Mouse (Mus musculus): ENCODE measurements around the gene Actb. TPM values are rescaled to one million over a fixed set of nuclear protein-coding genes. Genes with fewer than 3 reads are reported as not detected.

Gene Actb
- polyA plus RNA-seq, 1 experiment from 2014 or later, result 16,801 TPM

DNA sequence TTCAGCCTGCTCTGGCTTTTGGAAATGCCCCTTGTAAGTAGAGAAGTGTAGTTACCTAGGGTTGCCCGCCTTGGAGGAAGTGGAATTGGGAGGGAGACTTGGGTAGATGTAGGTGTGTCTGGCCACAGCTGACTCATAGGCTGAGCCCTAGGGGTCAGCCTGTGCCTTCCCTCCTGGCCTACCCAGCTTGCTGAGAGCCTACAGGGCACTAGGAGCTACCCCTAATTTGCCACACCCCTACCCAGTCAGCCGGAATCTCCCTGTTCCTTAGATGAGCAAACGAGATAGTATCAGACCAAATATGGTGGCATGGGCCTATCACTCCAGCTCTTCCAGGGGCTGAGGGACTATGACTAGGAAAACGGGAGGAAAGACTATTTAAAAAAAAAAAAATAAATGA lies 6.2 kb upstream of the Actb start:
- ATAC-seq (ENCODE audit: insufficient read depth) (no peak), DNase-seq (no peak)
- peaks cover 23% of the 10 kb centered on the region for H3K4me1 ChIP-seq (ENCODE audit: insufficient read depth)
- no peaks in the 10 kb centered on the region for H3K36me3 ChIP-seq (ENCODE audit: insufficient read depth)
- no peak overlapping the region for H3K4me3 ChIP-seq (ENCODE audit: low read depth, low read length)
- no peak overlapping the region for H3K4me2 ChIP-seq
- no peak for TF ChIP-seq CTCF (IDR thresholded peaks at IDR 0.05; ENCODE audit: low read depth)
- no peaks in the 10 kb centered on the region for H3K27me3 ChIP-seq (ENCODE audit: insufficient read depth, low read length)
- no peak overlapping the region for H3K27ac ChIP-seq (ENCODE audit: low read depth)
- 77% methylated on average over 4 of the region's 4 CpGs for WGBS
- H3K9me3 ChIP-seq (ENCODE audit: low read depth, low read length), result no peaks in the 10 kb centered on the region
- no peak overlapping the region for H3K9ac ChIP-seq

DNA sequence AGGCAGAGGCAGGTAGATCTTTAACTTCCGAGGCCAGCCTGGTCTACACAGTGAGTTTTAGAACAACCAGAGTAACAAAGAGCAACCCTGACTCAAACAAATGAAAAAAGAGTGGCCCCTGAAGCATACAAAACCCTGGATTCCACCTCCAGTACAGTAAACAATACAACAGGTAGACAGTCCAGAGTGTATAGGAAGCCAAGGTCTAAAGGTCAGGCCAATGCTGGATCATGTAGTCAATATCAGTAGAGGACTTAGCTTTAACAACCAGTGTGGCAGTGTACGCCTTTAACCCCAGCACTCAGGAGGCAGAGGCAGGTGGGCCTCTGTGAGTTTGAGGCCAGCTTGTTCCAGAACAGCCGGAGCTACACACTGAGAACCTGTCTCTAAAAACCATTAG lies 5.8 kb upstream of the Actb start:
- Histone ChIP-seq H3K9me3 (ENCODE audit: low read depth, low read length) (no peaks in the 10 kb centered on the region), H3K4me3 (ENCODE audit: low read depth, low read length) (no peak overlapping the region), H3K4me1 (ENCODE audit: insufficient read depth) (peaks cover 27% of the 10 kb centered on the region), H3K9ac (no peak overlapping the region), H3K36me3 (ENCODE audit: insufficient read depth) (no peaks in the 10 kb centered on the region), H3K27ac (ENCODE audit: low read depth) (no peak overlapping the region), H3K4me2 (no peak overlapping the region), H3K27me3 (ENCODE audit: insufficient read depth, low read length) (no peaks in the 10 kb centered on the region)
- no peak for ATAC-seq (ENCODE audit: insufficient read depth)
- 87% methylated on average over 3 of the region's 3 CpGs for WGBS
- TF ChIP-seq CTCF (IDR thresholded peaks at IDR 0.05; ENCODE audit: low read depth), result no peak
- no peak for DNase-seq

- no peak for ATAC-seq (ENCODE audit: insufficient read depth)
- no peak for TF ChIP-seq CTCF (IDR thresholded peaks at IDR 0.05; ENCODE audit: low read depth)
- WGBS, result 94% methylated on average over 2 of the region's 2 CpGs
- Histone ChIP-seq H3K36me3 (ENCODE audit: insufficient read depth) (no peaks in the 10 kb centered on the region), H3K27me3 (ENCODE audit: insufficient read depth, low read length) (no peaks in the 10 kb centered on the region), H3K4me1 (ENCODE audit: insufficient read depth) (peaks cover 32% of the 10 kb centered on the region), H3K27ac (ENCODE audit: low read depth) (no peak overlapping the region), H3K9ac (no peak overlapping the region), H3K9me3 (ENCODE audit: low read depth, low read length) (no peaks in the 10 kb centered on the region), H3K4me3 (ENCODE audit: low read depth, low read length) (no peak overlapping the region), H3K4me2 (no peak overlapping the region)
- DNase-seq, result no peak
Observed at GRCm38 (mm10) chr5:142911629-142912028, 5.1 kb upstream of the Actb start.

DNA sequence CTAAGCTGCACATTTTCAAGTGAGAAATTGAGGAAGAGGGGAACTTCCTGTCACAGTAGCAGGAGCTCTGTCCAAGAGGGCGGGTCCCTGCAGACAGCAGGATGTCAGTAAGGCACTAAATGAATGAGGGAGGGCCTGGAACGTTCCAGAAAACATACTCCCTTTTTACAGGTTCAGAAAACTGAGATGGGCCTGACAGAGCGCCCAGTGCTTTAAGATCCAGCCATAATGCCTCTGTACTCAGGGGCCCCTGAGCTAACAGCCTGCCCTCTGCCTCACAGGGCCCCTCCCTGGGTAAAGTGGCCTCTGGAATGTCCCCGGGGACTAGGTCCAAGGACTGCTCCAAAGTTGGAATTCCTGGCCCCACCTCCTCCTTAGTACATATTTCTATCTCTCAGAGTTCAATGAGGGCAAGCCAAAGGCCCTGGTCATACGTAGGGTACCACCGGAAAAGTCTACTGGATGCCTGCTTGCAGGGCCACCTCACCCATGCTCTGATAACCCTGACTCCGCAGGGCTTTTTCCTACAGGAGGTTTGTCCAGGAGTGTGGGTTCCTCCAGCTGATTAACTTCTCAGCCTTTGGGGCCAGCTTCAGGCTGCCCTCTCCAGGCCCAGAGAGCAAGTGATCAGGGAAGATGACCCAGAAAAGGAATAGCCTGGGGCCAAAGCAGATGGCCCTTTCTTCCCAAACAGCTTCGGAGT lies 3.2 kb upstream of the Actb start:
- Histone ChIP-seq H3K4me2 (peak overlapping the region; percentile 91), H3K9me3 (ENCODE audit: low read depth, low read length) (no peaks in the 10 kb centered on the region), H3K27me3 (ENCODE audit: insufficient read depth, low read length) (no peaks in the 10 kb centered on the region), H3K36me3 (ENCODE audit: insufficient read depth) (peaks cover 10% of the 10 kb centered on the region), H3K9ac (peak overlapping the region; percentile 38), H3K4me3 (ENCODE audit: low read depth, low read length) (no peak overlapping the region), H3K27ac (ENCODE audit: low read depth) (peak overlapping the region; percentile 100), H3K4me1 (ENCODE audit: insufficient read depth) (peaks cover 32% of the 10 kb centered on the region)
- no peak for ATAC-seq (ENCODE audit: insufficient read depth)
- TF ChIP-seq CTCF (IDR thresholded peaks at IDR 0.05; ENCODE audit: low read depth), result no peak
- peak; percentile 71 for DNase-seq
- WGBS, result 21% methylated on average over 8 of the region's 8 CpGs

- no peak for ATAC-seq (ENCODE audit: insufficient read depth)
- H3K4me3 ChIP-seq (ENCODE audit: low read depth, low read length), result no peak overlapping the region
- H3K4me1 ChIP-seq (ENCODE audit: insufficient read depth), result peaks cover 32% of the 10 kb centered on the region
- H3K9me3 ChIP-seq (ENCODE audit: low read depth, low read length), result no peaks in the 10 kb centered on the region
- TF ChIP-seq CTCF (IDR thresholded peaks at IDR 0.05; ENCODE audit: low read depth), result no peak
- peak overlapping the region; percentile 100 for H3K27ac ChIP-seq (ENCODE audit: low read depth)
- peak overlapping the region; percentile 38 for H3K9ac ChIP-seq
- peaks cover 16% of the 10 kb centered on the region for H3K36me3 ChIP-seq (ENCODE audit: insufficient read depth)
- 16% methylated on average over 5 of the region's 5 CpGs for WGBS
- H3K4me2 ChIP-seq, result peak overlapping the region; percentile 91
- no peaks in the 10 kb centered on the region for H3K27me3 ChIP-seq (ENCODE audit: insufficient read depth, low read length)
- DNase-seq, result no peak
Observed at GRCm38 (mm10) chr5:142908941-142909575, 2.5 kb upstream of the Actb start.

GRCm38 (mm10) chr5:142907803-142908559 lies 1.4 kb upstream of the Actb start:
- no peaks in the 10 kb centered on the region for H3K9me3 ChIP-seq (ENCODE audit: low read depth, low read length)
- H3K36me3 ChIP-seq (ENCODE audit: insufficient read depth), result peaks cover 27% of the 10 kb centered on the region
- ATAC-seq (ENCODE audit: insufficient read depth), result peak; percentile 1; the same call in 1 of the 2 replicates
- H3K27ac ChIP-seq (ENCODE audit: low read depth), result peak overlapping the region; percentile 100
- peaks cover 35% of the 10 kb centered on the region for H3K4me1 ChIP-seq (ENCODE audit: insufficient read depth)
- no peaks in the 10 kb centered on the region for H3K27me3 ChIP-seq (ENCODE audit: insufficient read depth, low read length)
- 49% methylated on average over 5 of the region's 5 CpGs for WGBS
- DNase-seq, result peak; percentile 72
- H3K4me2 ChIP-seq, result peak overlapping the region; percentile 91
- H3K4me3 ChIP-seq (ENCODE audit: low read depth, low read length), result peak overlapping the region; percentile 100
- H3K9ac ChIP-seq, result peak overlapping the region; percentile 76
- no peak for TF ChIP-seq CTCF (IDR thresholded peaks at IDR 0.05; ENCODE audit: low read depth)
